Mouse (Mus musculus): Measurements from ENCODE around the gene Vps37b. TPM values are rescaled to one million over a fixed set of nuclear protein-coding genes. Genes with fewer than 3 reads are reported as not detected.

Vps37b gene
- polyA plus RNA-seq, 1 experiment from 2014 or later = 58.1 TPM

DNA sequence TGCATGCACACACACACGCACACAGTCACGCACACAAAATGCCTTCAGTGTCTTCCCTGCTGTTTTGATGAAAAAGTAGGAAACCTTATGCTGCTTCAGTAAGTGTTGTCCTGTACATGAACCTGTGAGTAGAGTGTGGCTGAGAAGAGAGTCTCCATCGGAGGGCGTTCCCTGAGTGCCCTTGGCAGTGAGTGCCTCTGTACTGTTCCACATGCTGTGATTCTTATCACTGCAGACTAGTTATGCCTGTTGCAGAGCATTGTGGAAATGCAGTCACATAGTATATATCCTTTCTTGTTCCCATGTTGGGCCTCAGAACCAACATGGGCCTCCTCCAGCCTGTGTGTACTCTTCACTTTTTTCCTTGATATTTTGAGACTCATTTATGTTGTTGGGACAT is 67.9 kb downstream of the Vps37b start:
- Histone ChIP-seq H3K9me3 (replicated peaks) (no peaks in the 10 kb centered on the region), H3K36me3 (no peaks in the 10 kb centered on the region), H3K27ac (replicated peaks) (no peak overlapping the region), H3K4me3 (no peak overlapping the region), H3K4me1 (no peaks in the 10 kb centered on the region), H3K27me3 (ENCODE audit: low read depth, poor library complexity, severe bottlenecking) (no peaks in the 10 kb centered on the region)
- 97% methylated on average over 4 of the region's 4 CpGs for WGBS
- no peak for DNase-seq (ENCODE audit: low spot score)

DNA sequence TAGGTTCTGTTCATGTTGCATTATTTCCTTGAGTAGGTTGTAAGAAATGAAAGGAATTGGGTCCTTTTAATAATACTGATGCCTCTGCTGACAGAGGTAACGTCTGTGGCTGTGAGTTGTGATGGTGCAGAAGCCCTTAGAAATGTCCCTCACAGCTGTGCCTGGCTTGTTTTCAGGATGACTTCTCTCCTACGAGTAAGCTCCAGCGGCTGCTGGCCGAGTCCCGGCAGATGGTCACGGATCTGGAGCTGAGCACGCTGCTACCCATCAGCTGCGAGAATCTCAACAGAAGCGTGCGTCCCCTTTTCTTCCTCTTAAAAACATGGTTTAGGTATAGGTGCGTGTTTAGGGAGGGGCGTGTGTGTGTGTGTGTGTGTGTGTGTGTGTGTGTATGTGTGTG is 71.0 kb downstream of the Vps37b start:
- WGBS = 88% methylated on average over 12 of the region's 12 CpGs
- Histone ChIP-seq H3K27ac (replicated peaks) (no peak overlapping the region), H3K36me3 (no peaks in the 10 kb centered on the region), H3K27me3 (ENCODE audit: low read depth, poor library complexity, severe bottlenecking) (no peaks in the 10 kb centered on the region), H3K4me1 (no peaks in the 10 kb centered on the region), H3K9me3 (replicated peaks) (no peaks in the 10 kb centered on the region), H3K4me3 (no peak overlapping the region)
- DNase-seq (ENCODE audit: low spot score) = no peak

DNA sequence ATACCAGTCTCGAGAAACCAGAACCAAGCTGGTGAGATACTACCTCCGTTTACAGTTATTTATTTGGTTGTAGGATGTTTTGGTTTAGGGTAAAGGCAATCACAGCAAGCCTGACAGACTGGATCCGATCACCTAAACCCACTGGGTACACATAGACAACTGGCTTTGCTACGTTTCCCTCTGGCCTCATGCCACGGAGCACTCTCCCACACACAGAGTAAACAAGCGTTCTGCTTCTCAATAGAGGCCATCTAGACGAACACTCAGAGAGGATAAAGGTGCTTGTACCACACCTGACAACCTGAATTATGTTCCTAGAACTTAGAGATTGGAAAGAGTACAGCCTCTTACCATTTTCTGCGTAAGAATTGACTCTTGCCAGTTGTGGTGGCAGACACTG is 71.9 kb downstream of the Vps37b start:
- H3K4me1 ChIP-seq = no peaks in the 10 kb centered on the region
- no peak for DNase-seq (ENCODE audit: low spot score)
- H3K36me3 ChIP-seq = no peaks in the 10 kb centered on the region
- 85% methylated on average over 8 of the region's 8 CpGs for WGBS
- H3K9me3 ChIP-seq (replicated peaks) = no peaks in the 10 kb centered on the region
- no peak overlapping the region for H3K4me3 ChIP-seq
- H3K27ac ChIP-seq (replicated peaks) = no peak overlapping the region
- H3K27me3 ChIP-seq (ENCODE audit: low read depth, poor library complexity, severe bottlenecking) = no peaks in the 10 kb centered on the region

DNA sequence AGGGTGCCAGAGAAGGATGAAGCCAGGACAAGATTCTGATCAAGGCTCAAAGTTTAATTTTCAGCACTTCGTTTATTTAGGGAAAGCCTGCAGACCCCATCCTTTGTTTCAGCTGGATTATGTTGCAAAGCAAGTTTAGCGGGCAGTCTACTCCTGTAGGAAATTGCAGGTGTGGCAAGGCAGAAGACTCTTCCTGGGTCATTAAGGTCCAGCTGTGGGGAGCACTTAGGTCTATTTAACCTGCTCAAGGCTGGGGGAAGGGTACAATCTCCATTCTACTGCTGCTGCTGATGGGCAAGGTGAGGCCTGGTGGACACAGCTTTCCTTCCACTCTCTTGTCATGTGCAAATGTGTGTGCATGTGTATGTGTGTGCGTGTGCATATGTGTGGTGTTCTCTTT is 73.1 kb downstream of the Vps37b start:
- Histone ChIP-seq H3K4me3 (no peak overlapping the region), H3K4me1 (no peaks in the 10 kb centered on the region), H3K27ac (replicated peaks) (no peak overlapping the region), H3K27me3 (ENCODE audit: low read depth, poor library complexity, severe bottlenecking) (no peaks in the 10 kb centered on the region), H3K36me3 (no peaks in the 10 kb centered on the region), H3K9me3 (replicated peaks) (no peaks in the 10 kb centered on the region)
- WGBS = 81% methylated on average over 3 of the region's 3 CpGs
- DNase-seq (ENCODE audit: low spot score) = no peak

DNA sequence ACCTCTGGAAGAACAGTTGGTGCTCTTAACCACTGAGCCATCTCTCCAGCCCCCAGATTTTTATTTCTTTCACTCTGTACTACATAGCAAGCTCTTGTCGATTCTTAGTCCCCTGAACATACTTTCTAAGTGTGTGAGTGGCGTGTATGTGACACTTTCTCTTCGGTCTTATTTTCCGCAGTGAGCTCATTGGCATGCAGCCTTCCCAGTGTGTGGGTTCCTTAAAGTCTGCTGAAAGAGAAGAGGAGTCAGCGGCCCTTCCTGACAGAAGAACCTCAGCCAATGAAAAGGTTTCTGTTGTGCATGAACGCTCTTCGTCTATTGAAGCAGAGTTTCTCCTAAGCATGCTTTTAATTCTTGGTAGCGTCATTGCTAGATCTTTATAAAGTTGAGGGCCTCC is 74.9 kb downstream of the Vps37b start:
- DNase-seq (ENCODE audit: low spot score) = no peak
- WGBS = 80% methylated on average over 8 of the region's 8 CpGs
- Histone ChIP-seq H3K4me3 (no peak overlapping the region), H3K9me3 (replicated peaks) (no peaks in the 10 kb centered on the region), H3K36me3 (no peaks in the 10 kb centered on the region), H3K4me1 (no peaks in the 10 kb centered on the region), H3K27ac (replicated peaks) (no peak overlapping the region), H3K27me3 (ENCODE audit: low read depth, poor library complexity, severe bottlenecking) (no peaks in the 10 kb centered on the region)

Small RNA genes within 50 kb of the gene (microRNA-seq; reads per million reads assigned to microRNA genes)
- not detected for gene Mir7032

Other genes with a start within 250 kb of the Vps37b start
- gene Hcar2, start 166.8 kb downstream of the Vps37b start, polyA plus RNA-seq (2016; fragmentation: Nextera tagmentation; extraction: Ambion mirVana) = not detected in 2 replicates
- gene Hcar1, start 152.2 kb downstream of the Vps37b start, polyA plus RNA-seq (2016; fragmentation: Nextera tagmentation; extraction: Ambion mirVana) = not detected in 2 replicates
- gene Denr, start 125.1 kb downstream of the Vps37b start, polyA plus RNA-seq (2016; fragmentation: Nextera tagmentation; extraction: Ambion mirVana) = 159 and 186 TPM in 2 replicates
- gene Gm43518, start 104.9 kb downstream of the Vps37b start, polyA plus RNA-seq (2016; fragmentation: Nextera tagmentation; extraction: Ambion mirVana) = 1.9 and 3.4 TPM in 2 replicates
- gene Ccdc62, start 101.6 kb downstream of the Vps37b start, polyA plus RNA-seq (2016; fragmentation: Nextera tagmentation; extraction: Ambion mirVana) = 4.7 and 5.7 TPM in 2 replicates
- gene Hip1r, start 58.6 kb downstream of the Vps37b start, polyA plus RNA-seq (2016; fragmentation: Nextera tagmentation; extraction: Ambion mirVana) = 6.6 and 9.2 TPM in 2 replicates
- gene Abcb9, start 63.5 kb upstream of the Vps37b start, polyA plus RNA-seq (2016; fragmentation: Nextera tagmentation; extraction: Ambion mirVana) = 0.54 and 1.1 TPM in 2 replicates
- 18.1 TPM in 2 replicates for gene Ogfod2, start 80.0 kb upstream of the Vps37b start, polyA plus RNA-seq (2016; fragmentation: Nextera tagmentation; extraction: Ambion mirVana)
- 123 and 132 TPM in 2 replicates for gene Arl6ip4, start 83.8 kb upstream of the Vps37b start, polyA plus RNA-seq (2016; fragmentation: Nextera tagmentation; extraction: Ambion mirVana)
- 2.9 and 4.0 TPM in 2 replicates for gene Pitpnm2, start 217.5 kb upstream of the Vps37b start, polyA plus RNA-seq (2016; fragmentation: Nextera tagmentation; extraction: Ambion mirVana)

All from midbrain, embryonic 10.5 days (tissue).